Mouse (Mus musculus) midbrain, embryonic 11.5 days (tissue): ENCODE measurements around the gene Psma5. TPM values are rescaled to one million over a fixed set of nuclear protein-coding genes. Genes with fewer than 3 reads are reported as not detected.

Source experiments
- ATAC-seq: fragments of 200-750 bp; cut with Nextera tagmentation; 2 replicates; pipeline ENCODE4 v1.8.0; 2017; ENCODE audit warnings: moderate TSS enrichment, moderate library complexity; ENCODE audit not compliant: low FRiP score
- DNase-seq: peaks from one replicate; pipeline ENCODE4 v3.0.0; 2015; ENCODE audit warnings: low spot score; ENCODE audit errors: missing footprints
- H3K27ac ChIP-seq: fragments of 300-500 bp; sonication (generic); 2 replicates; pipeline ENCODE4 v1.5.1; 2014; ENCODE audit warnings: low read depth, low read length
- H3K27me3 ChIP-seq: fragments of 300-500 bp; sonication (generic); 2 replicates; pipeline ENCODE4 v1.6.1; 2014; ENCODE audit warnings: mild to moderate bottlenecking, low read length, moderate library complexity, mixed read lengths; ENCODE audit not compliant: control insufficient read depth, insufficient read depth
- H3K36me3 ChIP-seq: fragments of 300-500 bp; sonication (generic); 2 replicates; pipeline ENCODE4 v1.6.1; 2014; ENCODE audit warnings: mild to moderate bottlenecking, low read length, moderate library complexity, mixed read lengths; ENCODE audit not compliant: control insufficient read depth, insufficient read depth
- H3K4me1 ChIP-seq: fragments of 300-500 bp; sonication (generic); 2 replicates; pipeline ENCODE4 v1.6.1; 2014; ENCODE audit warnings: low read length; ENCODE audit not compliant: control insufficient read depth, insufficient read depth
- H3K4me2 ChIP-seq: fragments of 300-500 bp; sonication (generic); 2 replicates; pipeline ENCODE4 v1.6.1; 2014; ENCODE audit warnings: mild to moderate bottlenecking, moderate library complexity
- H3K4me3 ChIP-seq: fragments of 300-500 bp; sonication (generic); 2 replicates; pipeline ENCODE4 v1.5.1; 2014; ENCODE audit warnings: low read depth, low read length
- H3K9ac ChIP-seq: fragments of 300-500 bp; sonication (generic); 2 replicates; pipeline ENCODE4 v1.6.1; 2014; ENCODE audit warnings: low read length
- H3K9me3 ChIP-seq: fragments of 300-500 bp; sonication (generic); 2 replicates; pipeline ENCODE4 v1.6.1; 2016; ENCODE audit warnings: low read length; ENCODE audit not compliant: control insufficient read depth
- WGBS: fragments of 180-500 bp; shearing (Covaris S2); extraction: QIAGEN DNeasy Blood & Tissue Kit; methylation state at CpG from one replicate; pipeline ENCODE4 v1.1.7; 2014; 5-methylcytosine and 5-hydroxymethylcytosine counted together
- polyA plus RNA-seq: library from polyadenylated mRNA; unstranded; fragments of >200 nt; fragmentation: Nextera tagmentation; extraction: Ambion mirVana; gene quantifications from 2 replicates; pipeline ENCODE4 v1.2.1, GENCODE M21; 2014

The Psma5 gene
- 274 and 295 TPM in 2 replicates for polyA plus RNA-seq

GRCm38 (mm10) chr3:108256719-108257637, at the start of gene Psma5:
Psma5 (plus strand) TSS chr3:108256926.
- peak; percentile 99 for ATAC-seq
- Histone ChIP-seq H3K4me3 (peak within 1 kb of the TSS; percentile 69), H3K4me1 (peaks cover 8% of the 10 kb centered on the region; the same call in 1 of the 2 replicates), H3K9ac (peak within 1 kb of the TSS; percentile 81), H3K4me2 (peak within 1 kb of the TSS; percentile 85), H3K27me3 (no peaks in the 10 kb centered on the region), H3K27ac (no peak within 1 kb of the TSS), H3K36me3 (0 out of 2 replicates have a peak, but pooled peaks cover under 1% of the 10 kb centered on the region), H3K9me3 (no peaks in the 10 kb centered on the region)
- under 1% methylated on average over 79 of the region's 79 CpGs for WGBS
- DNase-seq: peak; percentile 99

DNA sequence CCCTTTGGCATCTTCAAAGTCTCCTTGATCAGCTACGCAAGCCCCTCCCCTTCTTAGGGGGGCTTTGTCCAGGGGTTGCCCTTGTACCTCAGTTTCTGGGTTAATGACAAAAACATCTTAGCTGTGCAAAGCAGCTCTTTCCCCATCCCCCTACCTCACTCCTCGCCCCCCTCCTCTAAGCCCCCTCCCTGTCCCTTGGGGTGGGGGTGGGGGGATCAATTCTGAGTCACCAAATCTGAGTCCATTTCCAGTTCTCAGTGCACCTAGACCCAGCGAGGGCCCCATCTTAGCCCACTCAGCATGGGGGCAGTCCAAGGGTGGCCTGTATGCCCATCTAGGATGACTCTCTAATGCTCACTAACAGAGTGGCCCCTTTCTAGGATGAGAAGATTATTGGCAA, 47.7 kb upstream of the Psma5 start:
- Histone ChIP-seq H3K27ac (peak overlapping the region; percentile 18; the same call in 1 of the 2 replicates), H3K9me3 (no peaks in the 10 kb centered on the region), H3K4me3 (peak overlapping the region; percentile 61), H3K4me1 (peaks cover 11% of the 10 kb centered on the region), H3K4me2 (peak overlapping the region; percentile 69), H3K27me3 (no peaks in the 10 kb centered on the region), H3K9ac (peak overlapping the region; percentile 93), H3K36me3 (peaks cover 8% of the 10 kb centered on the region)
- no peak for ATAC-seq
- no peak for DNase-seq
- 60% methylated on average over 3 of the region's 3 CpGs for WGBS

GRCm38 (mm10) chr3:108209536-108209935, 47.2 kb upstream of the Psma5 start:
- Histone ChIP-seq H3K4me3 (peak overlapping the region; percentile 61), H3K27ac (peak overlapping the region; percentile 18; the same call in 1 of the 2 replicates), H3K9me3 (no peaks in the 10 kb centered on the region), H3K4me1 (peaks cover 11% of the 10 kb centered on the region), H3K9ac (peak overlapping the region; percentile 93), H3K4me2 (peak overlapping the region; percentile 69), H3K36me3 (peaks cover 7% of the 10 kb centered on the region), H3K27me3 (no peaks in the 10 kb centered on the region)
- ATAC-seq (peak; percentile 20), DNase-seq (peak; percentile 93)
- WGBS: 9% methylated on average over 8 of the region's 8 CpGs

GRCm38 (mm10) chr3:108209946-108210770, 46.6 kb upstream of the Psma5 start:
- peaks cover 11% of the 10 kb centered on the region for H3K4me1 ChIP-seq
- under 1% methylated on average over 71 of the region's 72 CpGs for WGBS
- peak overlapping the region; percentile 89 for H3K27ac ChIP-seq
- DNase-seq: peak; percentile 100
- H3K4me2 ChIP-seq: peak overlapping the region; percentile 69
- H3K9me3 ChIP-seq: no peaks in the 10 kb centered on the region
- peak; percentile 96 for ATAC-seq
- H3K9ac ChIP-seq: peak overlapping the region; percentile 93
- H3K36me3 ChIP-seq: peaks cover 6% of the 10 kb centered on the region
- peak overlapping the region; percentile 61 for H3K4me3 ChIP-seq
- H3K27me3 ChIP-seq: no peaks in the 10 kb centered on the region

GRCm38 (mm10) chr3:108210771-108211139, 46.0 kb upstream of the Psma5 start, which contains the start of gene Atxn7l2:
Atxn7l2 (minus strand) TSS chr3:108210934.
- H3K4me1 ChIP-seq: peaks cover 11% of the 10 kb centered on the region
- H3K9me3 ChIP-seq: no peaks in the 10 kb centered on the region
- 0% methylated on average over 14 of the region's 14 CpGs for WGBS
- H3K27ac ChIP-seq: peak within 1 kb of the TSS; percentile 89
- no peaks in the 10 kb centered on the region for H3K27me3 ChIP-seq
- DNase-seq: no peak
- H3K9ac ChIP-seq: peak within 1 kb of the TSS; percentile 93
- H3K4me2 ChIP-seq: peak within 1 kb of the TSS; percentile 69
- peak within 1 kb of the TSS; percentile 61 for H3K4me3 ChIP-seq
- peak; percentile 89 for ATAC-seq
- peaks cover 3% of the 10 kb centered on the region for H3K36me3 ChIP-seq

DNA sequence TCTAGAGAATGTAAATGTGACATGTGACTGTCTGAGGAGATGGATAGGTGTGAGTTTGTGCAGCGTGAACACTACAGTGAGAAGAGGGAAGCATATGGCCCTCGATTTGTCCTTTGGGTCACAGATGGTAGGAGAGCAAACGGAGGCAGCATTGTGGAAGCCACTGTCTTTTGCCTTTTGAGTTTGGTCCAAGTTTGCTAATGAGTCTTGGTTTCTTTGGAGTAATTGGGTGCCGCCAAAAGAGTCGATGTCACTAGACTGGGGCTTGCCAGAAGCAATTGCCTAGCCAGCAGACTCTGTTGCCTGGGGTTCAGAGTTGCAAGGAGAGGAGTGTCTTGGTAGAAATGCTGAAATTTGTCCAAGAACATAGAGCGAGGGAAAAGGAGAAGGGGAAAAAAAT, 44.9 kb upstream of the Psma5 start:
- no peaks in the 10 kb centered on the region for H3K27me3 ChIP-seq
- H3K4me3 ChIP-seq: no peak overlapping the region
- H3K9me3 ChIP-seq: no peaks in the 10 kb centered on the region
- H3K4me1 ChIP-seq: peaks cover 11% of the 10 kb centered on the region
- DNase-seq: no peak
- no peak overlapping the region for H3K27ac ChIP-seq
- 90% methylated on average over 6 of the region's 6 CpGs for WGBS
- H3K4me2 ChIP-seq: no peak overlapping the region
- no peak overlapping the region for H3K9ac ChIP-seq
- no peak for ATAC-seq
- H3K36me3 ChIP-seq: no peaks in the 10 kb centered on the region

GRCm38 (mm10) chr3:108212406-108212805, 44.3 kb upstream of the Psma5 start:
- H3K27ac ChIP-seq: no peak overlapping the region
- no peaks in the 10 kb centered on the region for H3K36me3 ChIP-seq
- H3K9me3 ChIP-seq: no peaks in the 10 kb centered on the region
- no peaks in the 10 kb centered on the region for H3K27me3 ChIP-seq
- DNase-seq (no peak), ATAC-seq (no peak)
- peaks cover 11% of the 10 kb centered on the region for H3K4me1 ChIP-seq
- H3K4me3 ChIP-seq: no peak overlapping the region
- H3K9ac ChIP-seq: no peak overlapping the region
- 90% methylated on average over 8 of the region's 8 CpGs for WGBS
- H3K4me2 ChIP-seq: no peak overlapping the region

DNA sequence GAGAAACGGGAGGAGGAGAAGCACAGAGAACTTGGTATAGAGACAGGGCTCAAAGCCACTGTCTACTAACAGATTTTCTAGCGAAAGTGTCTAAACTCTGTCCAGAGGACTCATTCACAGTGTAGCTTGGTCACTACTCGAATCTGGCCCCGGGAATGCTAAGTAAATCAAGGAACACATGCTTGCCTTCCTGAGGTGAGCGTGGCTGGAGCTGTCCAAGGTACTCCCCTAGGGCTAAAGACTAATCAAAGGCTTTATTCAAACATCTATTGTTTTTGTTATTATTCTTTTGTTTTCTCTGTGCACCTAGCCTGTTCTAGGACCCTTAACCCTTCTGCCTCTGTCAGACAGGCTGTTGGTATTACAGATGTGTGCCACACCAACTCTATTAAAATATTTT, 42.0 kb upstream of the Psma5 start:
- 22% methylated on average over 5 of the region's 5 CpGs for whole genome bisulfite sequencing
- Histone ChIP-seq H3K9me3 (no peaks in the 10 kb centered on the region), H3K4me2 (no peak overlapping the region), H3K27me3 (no peaks in the 10 kb centered on the region), H3K9ac (no peak overlapping the region), H3K4me1 (no peaks in the 10 kb centered on the region), H3K27ac (no peak overlapping the region), H3K36me3 (no peaks in the 10 kb centered on the region), H3K4me3 (no peak overlapping the region)
- ATAC-seq: no peak
- DNase-seq: no peak
